Mouse (Mus musculus) retina, postnatal 1 day (tissue): ENCODE measurements at regions not wholly inside any gene's neighbourhood (a gene's known extent, or its start where the extent isn't known, plus 50 kb on each side); places are given as distances from the start of the nearest gene placed in this dataset.

Experiments used
- DNase-seq: peaks from one replicate; pipeline ENCODE4 v3.0.0-alpha.2; 2012

DNA sequence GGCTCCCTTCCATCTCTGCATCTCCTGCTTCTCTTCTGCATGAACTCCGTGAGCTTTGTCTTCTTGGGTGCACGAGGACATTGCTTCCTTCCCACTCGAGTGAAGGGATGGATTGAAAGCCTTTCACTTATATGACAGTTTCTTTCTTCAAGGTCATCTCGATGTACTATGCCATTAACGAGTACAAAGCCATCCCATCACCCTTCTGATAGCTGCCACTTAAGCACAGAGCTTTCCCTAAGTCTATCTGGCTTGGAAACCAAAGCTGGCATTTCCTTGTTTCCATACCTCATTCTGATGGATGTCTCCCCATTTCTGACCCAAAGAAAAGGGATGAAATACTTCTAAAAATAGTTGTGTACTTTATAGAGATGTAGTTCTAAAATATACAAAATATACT, 366.5 kb upstream of the Atp11b start:
- no peak for DNase-seq

DNA sequence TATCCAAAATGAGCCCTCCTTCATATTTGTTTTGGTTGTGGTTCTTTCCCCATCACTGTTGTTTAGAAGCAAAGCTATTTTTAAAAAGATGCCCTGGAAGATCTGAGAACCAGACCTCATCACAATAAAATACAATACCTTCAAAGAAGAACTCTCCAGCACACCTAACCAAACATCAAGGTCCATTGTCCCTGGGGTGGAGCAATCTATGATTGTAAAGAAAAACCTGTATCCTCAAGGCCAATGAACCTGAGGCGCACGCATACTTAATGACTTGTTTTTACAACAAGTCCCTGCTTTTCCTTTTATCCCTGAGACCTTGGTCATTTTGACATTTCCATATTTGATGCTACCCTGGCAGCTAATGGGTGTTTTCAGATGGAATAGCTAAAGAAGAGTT, 361.2 kb upstream of the Atp11b start:
- DNase-seq = no peak

DNA sequence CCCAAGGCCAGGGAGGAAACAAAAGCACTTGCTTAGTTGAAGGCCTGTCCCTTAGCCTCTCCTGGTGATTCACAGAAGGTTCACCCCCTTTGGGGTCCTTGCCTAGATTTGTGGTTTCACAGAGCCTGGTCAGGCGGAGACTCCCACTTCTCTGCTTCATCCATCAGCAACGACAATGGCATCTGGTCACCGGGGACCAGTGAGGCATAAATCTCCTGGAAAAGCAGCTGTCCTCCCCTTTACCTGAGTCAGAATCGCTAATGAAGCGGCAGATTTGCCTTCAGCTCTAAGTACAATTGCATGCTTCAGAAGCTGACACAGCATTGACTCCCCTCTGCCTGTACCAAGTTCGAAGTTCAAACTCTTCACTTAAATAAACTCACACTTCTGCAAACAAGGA, 353.7 kb upstream of the Atp11b start:
- no peak for DNase-seq

DNA sequence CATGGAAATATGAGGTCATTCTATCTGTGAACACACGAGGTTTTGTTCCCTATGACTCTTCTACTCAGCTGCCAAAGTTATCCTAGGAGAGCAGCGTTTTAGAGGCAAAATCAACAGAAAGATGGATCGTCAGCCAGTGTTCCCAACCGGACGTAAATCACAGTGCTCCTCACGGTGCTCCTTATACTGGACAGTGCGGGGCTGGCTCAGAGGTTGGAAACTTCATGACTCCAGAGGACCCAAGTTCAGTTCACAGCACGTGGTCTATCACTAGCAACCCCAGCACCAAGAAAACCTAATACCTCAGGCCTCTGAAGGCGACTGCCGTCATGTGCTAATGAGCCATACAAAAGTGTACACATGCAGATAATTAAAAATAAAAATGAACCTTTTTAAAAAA, 351.2 kb upstream of the Atp11b start:
- no peak for DNase-seq

DNA sequence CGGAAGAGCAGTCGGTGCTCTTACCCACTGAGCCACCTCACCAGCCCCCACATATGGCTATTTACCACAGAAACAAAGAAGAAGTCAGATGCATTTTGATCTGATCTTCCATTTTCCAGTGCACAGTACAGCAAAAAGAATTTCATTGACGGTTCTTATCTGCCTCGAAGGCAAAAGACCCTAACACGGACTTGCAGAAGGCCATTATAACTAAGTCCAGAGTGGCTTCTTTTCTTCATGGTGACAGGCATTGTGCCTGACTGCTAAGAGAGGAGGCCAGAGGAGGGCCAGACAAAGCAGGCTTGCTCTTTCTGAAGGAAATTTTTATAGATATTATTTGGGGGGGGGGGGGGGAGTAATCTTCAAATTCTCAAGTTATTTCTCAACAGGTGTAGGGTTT, 350.0 kb upstream of the Atp11b start:
- DNase-seq = no peak

DNA sequence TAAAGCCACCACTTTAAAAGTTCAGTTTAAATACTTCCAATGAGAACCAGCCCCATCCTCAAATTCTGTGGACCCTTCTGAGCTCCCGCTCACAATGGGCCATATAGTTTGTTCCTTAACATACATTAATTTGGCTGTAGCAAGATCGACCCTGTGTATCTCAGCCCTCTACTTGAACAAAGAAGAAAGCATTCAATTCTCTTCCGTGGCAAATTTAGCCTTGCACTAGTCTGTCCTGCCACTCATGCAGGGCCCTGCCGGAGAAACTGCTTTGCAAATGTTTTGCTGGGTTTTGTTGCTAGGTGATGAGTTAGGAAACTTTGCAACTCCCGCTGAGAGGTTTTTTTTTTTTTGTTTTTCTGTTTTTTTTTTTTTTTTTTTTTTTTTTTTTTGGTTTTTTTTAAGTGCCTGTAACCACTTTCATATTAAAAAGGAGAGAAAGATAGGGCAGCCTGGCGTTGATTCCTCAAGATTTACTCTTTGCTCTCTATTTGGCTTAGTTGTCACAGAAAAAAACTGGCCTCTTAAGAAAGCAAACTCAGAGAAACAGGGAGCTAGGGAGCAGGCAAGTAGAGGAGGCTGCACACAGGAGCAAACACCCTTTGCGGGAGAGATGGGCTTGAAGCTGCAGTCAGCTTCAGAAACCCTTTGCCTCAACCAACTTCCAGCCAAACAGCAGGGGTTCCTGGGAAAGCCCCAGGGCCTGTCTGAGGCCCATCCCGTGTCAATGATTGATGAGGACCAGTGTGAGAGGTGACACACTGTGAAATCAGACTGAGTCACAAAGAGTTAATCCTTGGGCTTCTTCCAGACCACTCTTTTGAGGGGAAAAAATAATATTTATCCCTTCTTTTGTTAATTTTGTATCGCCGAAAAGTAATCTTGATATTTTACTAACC, 349.2 kb upstream of the Atp11b start:
- peak; percentile 63 for DNase-seq

DNA sequence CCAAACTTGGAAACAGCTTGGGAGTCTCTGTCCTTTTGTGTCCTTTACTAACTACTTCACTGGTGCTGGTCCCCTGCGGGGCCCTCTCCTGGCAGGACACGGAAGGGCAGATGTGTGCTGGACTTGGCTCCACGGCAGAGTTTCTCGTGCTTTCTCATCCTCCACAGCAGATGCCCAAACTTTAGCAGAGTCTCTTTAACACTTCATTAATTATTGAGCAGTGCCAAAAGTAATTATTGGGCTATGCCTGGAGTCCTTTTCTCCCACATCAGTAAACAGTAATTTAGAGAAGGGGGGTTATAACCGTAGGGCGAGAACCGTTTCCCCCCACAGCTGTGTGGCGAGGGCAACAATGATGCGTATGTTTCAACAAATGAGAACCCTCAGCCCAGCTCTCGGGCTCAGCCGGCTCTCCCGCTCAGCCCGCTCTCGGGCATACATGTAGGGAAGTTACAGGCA, 348.3 kb upstream of the Atp11b start:
- peak; percentile 85 for DNase-seq

DNA sequence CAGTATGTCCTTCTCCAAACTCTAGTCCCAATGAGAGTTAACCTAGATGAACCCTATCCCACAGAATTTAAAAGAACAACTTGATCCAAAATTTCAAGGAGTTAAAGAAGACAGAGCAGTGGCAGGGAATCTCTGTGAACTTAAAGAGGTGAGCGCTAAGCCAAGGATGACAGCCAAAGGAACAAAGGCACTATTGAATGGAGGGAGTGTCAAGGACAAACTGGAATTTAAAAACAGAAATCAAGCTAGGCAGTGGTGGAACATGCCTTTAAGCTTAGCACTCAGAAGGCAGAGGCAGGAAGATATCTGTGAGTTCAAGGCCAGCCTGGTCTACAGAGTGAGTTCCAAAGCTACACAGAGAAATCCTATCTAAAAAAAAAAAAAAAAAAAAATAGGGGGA, 316.2 kb upstream of the Atp11b start:
- DNase-seq = no peak

DNA sequence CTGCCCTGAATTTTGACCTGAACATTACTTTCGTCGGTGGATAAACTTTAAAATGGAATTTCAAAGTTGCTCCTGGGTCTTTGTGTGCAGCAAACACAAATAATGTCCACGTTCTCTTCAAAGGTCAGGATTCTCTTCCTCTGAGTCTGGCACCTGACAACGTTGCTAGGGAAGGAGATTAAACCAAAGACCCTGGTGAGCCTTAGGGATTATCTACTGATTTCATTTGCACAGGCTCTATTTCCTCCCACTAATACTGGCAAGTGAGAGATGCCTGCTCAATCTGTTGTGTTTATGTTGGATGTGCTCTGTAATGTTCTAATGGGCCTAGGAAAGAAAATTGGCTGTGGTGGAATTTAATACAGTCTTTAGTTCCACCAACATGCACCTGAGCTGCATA, 291.0 kb upstream of the Atp11b start:
- DNase-seq = peak; percentile 57

DNA sequence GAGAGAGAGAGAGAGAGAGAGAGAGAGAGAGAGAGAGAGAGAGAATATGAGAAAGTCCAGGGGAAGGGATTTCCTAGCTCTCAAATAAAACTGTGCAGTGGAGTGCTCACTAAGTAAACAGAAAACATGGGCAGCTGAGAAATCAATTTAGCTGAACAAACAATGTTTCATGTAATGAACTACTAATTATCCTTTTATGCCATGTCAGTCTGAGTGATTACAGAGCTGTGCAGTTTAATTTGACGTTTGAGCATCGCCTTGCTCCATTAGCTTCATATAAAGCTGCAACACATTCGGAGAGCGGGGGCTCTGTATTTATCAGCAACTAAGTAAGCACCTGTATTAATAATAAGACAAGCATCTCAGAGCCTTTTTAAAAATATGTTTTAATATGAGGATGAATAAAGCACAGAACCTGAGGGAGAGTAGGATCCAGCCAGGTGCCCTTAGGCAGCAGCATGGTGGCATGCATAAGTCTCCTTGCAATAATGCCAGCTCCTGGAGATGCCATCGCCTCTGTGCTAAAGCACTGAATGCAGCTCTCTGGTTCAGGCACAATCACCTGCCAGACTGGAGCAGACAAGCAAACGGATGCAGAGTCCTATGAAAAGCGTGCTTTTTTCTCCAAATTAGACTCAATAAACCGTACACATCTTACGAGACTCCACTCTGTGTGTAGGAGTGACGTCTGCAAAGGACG, 289.5 kb upstream of the Atp11b start:
- peak; percentile 50 for DNase-seq

DNA sequence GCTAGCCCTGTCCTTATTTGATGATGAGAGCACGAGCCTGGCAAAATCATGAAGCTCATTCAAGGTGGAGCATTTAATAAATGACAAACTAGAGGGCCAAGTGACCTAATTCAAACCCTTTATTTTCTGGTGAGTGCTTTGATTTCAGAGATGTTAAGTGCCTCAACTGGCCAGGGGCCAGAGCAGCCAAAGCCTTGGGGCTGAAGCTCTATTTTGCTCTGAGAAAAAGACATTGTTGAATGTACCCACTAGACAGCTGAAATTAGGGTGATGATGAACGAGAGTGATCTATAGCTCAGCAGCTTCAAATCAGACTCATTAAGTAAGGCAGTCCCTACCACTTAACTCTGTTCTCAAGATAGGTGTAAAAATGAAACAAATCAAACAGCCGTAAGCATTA, 287.9 kb upstream of the Atp11b start:
- no peak for DNase-seq

DNA sequence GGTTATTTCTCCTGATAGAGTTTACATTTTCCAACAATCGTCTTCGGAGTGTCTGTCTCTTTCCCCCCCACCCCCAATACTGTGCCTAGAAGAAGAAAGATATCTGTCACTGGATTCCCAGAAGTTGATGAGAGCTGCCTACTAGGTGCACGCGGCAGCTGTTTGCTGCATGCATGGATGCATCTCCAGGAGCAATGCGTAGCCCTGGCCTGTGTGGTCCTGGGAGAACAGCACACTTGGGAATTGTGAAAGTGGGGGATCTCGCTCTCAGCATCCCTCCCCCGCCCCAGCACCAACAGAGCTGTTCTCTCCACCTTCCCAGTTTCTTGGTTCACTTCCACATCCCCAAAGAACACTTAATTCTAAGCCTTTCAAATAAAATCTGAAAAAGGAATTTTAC, 280.6 kb upstream of the Atp11b start:
- no peak for DNase-seq

DNA sequence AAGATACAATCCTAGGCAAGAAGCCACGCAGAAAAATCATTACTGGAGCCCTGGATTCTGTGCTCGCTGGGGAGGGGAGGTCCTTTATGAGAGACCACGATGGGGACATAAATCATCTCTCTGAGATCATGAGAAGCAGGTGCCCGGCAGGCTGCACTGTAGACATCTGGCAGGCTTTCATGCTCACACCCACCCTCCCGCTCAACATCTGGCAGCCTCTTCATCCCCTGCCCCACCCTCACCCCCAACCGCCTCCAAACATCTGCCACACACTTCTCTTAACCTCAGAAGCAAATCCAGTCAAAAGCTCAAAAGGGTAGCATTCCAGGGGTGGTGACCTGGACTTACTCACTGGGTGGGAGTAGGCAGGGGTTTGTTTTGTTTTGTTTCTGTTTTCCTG, 279.5 kb upstream of the Atp11b start:
- no peak for DNase-seq

DNA sequence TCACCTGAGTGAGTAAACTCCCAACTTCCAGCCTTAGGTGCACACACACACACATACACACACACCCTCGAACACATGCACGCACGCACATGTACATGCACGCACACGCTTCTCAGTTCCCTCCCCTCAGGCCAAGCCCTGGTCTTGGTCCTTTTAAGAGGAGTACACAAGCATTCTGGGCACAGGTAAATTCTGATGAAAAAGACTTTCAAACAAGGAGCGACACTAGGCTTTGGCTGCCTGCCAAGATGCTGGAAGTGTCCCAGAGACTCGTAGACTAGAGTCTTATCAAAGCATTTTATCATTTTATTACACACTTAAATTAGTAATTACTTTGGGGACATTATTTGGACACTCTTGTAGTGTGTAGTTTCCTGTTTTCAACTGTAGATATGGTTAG, 278.6 kb upstream of the Atp11b start:
- no peak for DNase-seq

DNA sequence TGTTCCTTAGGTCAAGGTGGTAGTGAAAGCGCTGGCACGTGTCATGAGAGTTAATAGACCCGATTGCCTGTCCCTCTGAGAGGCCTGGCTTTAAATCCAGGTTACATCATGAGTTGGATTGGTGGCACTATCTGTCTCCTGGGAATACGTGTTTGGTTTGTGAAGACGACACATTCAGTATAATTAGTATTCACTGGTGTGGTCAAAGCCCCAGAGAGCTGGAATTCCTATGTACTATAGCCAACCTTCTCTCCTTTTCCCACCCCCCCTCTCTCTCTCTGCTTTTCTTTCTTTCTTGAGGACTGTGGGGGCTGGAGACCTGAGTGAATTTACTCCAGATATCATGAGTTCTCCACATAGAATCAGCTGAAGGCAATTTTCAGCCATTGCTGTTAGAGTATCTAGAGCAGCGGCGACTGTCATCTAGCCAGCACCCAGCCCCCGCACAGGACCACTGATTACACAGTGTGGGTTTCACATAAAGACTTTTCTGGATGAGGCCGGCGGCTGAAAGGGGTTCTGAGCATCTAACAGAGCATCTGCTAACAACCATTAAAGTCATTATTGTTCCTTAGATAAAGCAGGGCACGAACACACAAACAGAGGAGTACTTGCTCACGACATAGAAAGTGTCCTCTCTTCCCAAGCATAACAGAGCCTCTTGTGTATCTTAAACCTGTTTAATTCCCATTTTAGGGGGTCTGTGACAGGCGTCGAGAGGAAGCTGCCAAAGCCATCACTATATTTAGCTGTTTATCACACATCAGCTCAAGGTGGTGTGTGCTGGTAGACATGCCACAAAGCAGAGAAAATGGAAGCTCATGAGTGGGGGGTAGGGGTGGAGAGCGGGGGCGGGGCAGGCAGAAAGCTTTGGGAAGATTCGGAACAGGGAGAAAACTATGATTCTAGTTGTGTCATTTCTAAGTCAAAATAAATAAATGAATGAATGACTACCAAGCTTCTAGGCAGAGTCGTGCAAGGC, 272.9 kb upstream of the Atp11b start:
- no peak for DNase-seq

DNA sequence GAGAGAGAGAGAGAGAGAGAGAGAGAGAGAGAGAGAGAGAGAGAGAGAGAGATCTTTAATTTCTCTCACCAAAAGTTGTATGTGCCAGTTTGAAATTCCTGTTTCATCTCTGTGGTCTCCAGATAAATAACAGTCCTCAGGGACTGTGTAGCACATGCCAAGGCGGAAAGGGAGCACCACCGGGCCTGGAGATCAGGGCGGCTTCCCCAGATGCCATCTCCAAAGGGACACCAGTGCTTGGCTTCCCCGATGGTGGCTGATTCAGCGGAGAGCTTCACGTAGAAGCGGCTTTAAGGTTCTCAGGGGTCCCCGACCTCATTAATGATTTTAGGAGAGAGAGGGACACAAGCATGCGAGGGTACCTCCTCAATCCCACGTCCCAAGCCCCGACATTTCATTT, 272.1 kb upstream of the Atp11b start:
- peak; percentile 39 for DNase-seq

DNA sequence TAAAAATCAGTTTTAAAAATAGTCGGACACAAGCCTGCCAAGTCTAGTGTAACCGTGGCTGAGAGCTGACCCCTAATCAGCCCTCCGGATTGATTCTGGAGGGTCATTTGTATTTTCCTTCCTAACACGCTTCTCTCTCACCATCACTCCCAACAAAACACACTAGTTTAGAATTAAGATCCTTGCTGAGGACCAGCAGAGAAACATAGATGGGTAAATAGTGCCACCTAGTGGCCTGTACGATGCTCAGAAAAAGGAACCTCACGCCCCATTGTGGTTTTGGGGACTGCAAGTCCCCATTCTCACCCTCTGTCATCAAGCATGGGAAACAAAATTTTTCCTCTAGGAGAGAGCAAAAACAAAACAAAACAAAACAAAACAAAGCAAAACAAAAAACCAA, 271.6 kb upstream of the Atp11b start:
- DNase-seq = peak; percentile 90

DNA sequence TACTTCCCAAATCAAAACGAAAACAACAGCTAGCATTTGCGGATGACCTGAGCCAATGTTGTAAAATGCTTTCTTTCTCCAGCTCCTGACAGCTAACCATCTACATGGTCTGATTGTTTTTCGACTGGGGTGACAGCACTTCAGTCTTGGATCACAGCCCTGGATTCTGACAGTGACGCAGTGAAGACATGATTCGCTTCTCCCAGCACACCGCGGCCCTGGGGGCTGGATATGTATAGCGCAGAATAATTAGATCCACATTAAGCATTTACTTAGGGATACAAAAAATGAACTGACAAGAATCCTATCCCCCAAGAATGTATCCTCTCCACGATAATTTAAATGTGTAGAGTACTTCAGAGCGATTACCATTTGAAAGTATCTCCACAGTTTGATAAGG, 271.1 kb upstream of the Atp11b start:
- DNase-seq = no peak

DNA sequence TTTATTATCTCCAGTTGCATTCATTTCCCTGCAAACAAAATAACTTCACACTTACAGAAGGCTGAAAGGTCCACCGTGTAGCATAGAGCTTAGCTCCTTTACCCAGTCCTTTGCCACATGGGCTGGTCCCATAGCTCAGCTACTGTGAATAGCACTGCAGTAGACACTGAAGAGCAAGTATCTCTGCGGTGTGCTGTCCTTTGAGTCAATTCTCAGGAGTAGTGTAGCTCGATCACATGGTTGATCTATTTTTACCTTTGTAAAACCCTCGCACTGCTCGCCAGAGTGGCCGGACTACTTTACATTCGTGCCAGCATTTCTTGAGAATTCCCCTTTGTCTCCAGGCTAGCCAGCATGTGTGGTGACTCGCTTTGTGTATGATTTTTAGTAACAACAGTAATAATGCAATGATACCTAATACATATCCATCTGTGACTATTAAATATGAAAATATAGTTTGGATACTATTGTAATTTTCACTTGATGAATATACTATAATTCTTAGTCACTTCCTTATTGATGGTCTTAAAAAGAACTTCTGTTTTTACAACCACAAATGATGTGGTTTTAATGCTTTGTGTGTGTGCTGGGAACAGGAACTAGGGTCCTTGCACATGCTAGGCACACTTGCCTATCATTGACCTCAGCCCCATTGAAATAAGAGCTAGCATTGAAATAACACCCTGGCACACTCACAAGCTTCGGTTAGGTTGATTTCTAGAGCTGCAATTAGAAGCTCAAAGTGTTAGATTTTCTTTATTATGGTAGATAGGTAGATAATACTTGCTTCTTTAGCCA, 257.7 kb upstream of the Atp11b start:
- DNase-seq = no peak

DNA sequence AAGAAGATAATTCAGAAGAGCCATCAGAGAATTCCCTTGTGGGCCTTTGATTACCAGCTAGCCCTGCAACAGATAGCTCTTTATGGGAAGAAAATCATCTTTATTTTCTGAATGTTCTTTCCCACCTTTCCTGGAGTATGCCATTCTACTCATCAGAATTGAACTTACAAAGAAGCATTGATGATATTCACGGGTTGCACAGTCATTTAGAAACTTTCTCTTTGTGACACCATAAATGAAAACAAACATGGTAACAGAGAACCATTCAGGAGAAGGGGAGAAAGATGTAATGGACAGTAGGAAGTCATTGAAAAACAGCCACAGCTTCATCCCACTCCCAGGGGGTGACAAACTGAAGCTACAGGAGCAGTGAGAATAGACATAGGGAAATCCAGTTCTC, 243.6 kb upstream of the Atp11b start:
- DNase-seq = no peak

DNA sequence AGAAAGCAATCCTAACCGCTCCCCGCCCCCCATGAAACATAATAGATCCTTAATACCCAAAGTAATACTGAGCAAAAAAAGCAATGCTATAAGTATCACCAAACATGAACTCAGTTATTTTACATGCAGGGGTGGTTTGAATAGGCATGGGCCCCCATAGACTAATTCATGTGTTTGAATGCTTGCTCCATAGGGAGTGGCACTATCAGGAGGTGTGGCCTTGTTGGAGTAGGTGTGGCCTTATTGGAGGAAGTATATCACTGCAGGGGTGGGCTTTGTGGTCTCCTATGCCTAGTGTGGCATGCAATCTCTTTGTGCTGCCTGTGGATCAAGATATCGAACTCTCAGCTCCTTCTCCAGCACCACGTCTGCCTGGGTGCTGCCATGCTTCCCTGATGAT, 237.4 kb upstream of the Atp11b start:
- no peak for DNase-seq

DNA sequence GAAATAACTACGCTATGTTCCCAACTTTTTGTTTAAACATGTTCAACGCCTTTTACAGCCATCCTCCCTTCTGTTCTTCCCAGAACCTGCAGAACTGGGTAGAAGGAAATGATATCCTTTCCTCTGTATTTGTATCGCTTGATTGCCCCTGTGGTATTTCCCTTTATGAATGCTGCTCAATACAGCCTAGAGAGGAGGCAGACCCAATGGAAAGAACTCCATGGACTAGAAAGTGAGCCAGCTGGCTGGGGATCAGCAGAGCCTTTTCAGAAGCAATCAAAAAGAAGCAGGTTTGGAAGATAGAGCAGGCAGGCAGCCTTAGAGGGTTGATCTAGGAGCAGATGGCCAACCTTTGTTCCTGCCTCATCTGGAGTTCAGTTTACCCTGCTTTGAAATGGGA, 233.8 kb upstream of the Atp11b start:
- DNase-seq = peak; percentile 31
